Mouse (Mus musculus): ENCODE results near the gene Nfia. TPM values are rescaled to one million over a fixed set of nuclear protein-coding genes. Genes with fewer than 3 reads are reported as not detected.
A peak's percentile ranks its signal among the peaks of the same experiment; 100 is the strongest.

The Nfia gene
- polyA plus RNA-seq, 1 experiment from 2014 or later = 52.9 TPM

DNA sequence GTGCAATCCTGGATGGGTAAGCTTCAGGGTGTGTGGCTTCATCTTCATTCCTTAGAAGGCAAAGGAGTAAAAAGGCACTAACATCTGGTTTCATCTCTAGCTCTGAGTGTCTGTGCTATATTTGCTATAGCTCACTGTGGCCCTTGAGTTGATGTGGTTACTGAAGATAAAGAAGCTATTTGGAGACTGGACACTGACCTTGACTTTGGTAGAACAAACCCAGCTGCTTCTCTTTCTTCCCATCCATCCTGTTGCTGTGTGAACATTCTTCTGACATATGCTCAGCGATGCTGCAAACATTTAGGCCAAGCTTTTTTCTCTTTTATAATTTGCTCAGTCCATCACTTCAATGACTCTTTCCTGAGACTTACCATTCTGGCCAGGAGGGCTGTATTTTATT is 114.7 kb downstream of the Nfia start:
- Histone ChIP-seq H3K27ac (ENCODE audit: low read length) (no peak overlapping the region), H3K4me3 (ENCODE audit: low read length) (no peak overlapping the region), H3K27me3 (ENCODE audit: control insufficient read depth, insufficient read depth, low read depth, low read length) (no peaks in the 10 kb centered on the region), H3K4me2 (ENCODE audit: low read depth, low read length) (no peak overlapping the region), H3K36me3 (ENCODE audit: control insufficient read depth, insufficient read depth, low read length) (0 out of 2 replicates have a peak, but pooled peaks cover 2% of the 10 kb centered on the region), H3K9me3 (ENCODE audit: control insufficient read depth, low read length) (no peaks in the 10 kb centered on the region), H3K4me1 (replicated peaks; ENCODE audit: control insufficient read depth, insufficient read depth, low read length) (peaks cover 8% of the 10 kb centered on the region), H3K9ac (ENCODE audit: low read length) (no peak overlapping the region)
- no peak for ATAC-seq (ENCODE audit: low read depth)
- WGBS = 64% methylated on average over 1 of the region's 1 CpGs

DNA sequence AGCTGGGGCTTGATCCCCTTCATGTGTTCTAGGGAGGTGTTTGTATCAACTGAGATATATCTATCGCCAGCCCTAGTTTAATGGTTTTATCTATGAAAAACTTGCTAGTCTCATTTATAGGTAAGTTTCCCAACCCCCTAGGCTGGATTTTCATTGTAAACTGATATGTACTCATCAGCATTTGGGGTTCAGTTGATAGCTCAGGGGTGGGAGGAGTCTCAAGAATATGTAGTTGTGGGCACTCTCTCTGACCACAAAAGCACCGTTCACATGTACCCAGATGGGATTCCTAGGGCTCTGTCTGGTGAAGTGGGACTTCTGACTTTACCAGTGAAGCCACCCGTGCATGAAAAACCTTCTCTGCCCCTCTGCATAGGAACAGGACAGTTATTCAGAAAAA is 118.5 kb downstream of the Nfia start:
- no peak for ATAC-seq (ENCODE audit: low read depth)
- Histone ChIP-seq H3K4me3 (ENCODE audit: low read length) (no peak overlapping the region), H3K4me1 (replicated peaks; ENCODE audit: control insufficient read depth, insufficient read depth, low read length) (peaks cover 9% of the 10 kb centered on the region), H3K9ac (ENCODE audit: low read length) (no peak overlapping the region), H3K4me2 (ENCODE audit: low read depth, low read length) (no peak overlapping the region), H3K27ac (ENCODE audit: low read length) (no peak overlapping the region), H3K27me3 (ENCODE audit: control insufficient read depth, insufficient read depth, low read depth, low read length) (no peaks in the 10 kb centered on the region), H3K36me3 (ENCODE audit: control insufficient read depth, insufficient read depth, low read length) (peaks cover 5% of the 10 kb centered on the region; the same call in 1 of the 2 replicates), H3K9me3 (ENCODE audit: control insufficient read depth, low read length) (no peaks in the 10 kb centered on the region)
- WGBS = 75% methylated on average over 3 of the region's 3 CpGs

DNA sequence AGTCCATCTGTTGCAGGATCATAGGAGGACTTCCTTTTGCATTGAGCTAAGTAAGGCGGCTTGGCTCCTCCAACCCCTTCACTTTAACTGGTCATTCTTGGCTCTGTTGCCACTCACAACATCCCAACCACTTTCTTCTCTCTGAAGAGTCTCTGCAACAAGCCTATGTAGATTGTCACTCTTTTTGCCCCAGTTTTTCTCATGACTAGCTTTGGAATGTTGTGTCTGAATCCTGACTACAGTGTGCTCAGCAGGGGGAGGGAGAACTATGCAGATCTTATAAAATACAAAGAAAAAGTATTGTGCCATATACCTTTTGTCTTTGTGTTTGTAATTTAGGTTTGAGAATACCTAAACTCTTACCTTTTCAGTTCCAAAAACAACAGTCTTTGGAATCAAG is 119.1 kb downstream of the Nfia start:
- Histone ChIP-seq H3K4me3 (ENCODE audit: low read length) (no peak overlapping the region), H3K9ac (ENCODE audit: low read length) (no peak overlapping the region), H3K9me3 (ENCODE audit: control insufficient read depth, low read length) (no peaks in the 10 kb centered on the region), H3K36me3 (ENCODE audit: control insufficient read depth, insufficient read depth, low read length) (peaks cover 5% of the 10 kb centered on the region; the same call in 1 of the 2 replicates), H3K4me1 (replicated peaks; ENCODE audit: control insufficient read depth, insufficient read depth, low read length) (peaks cover 6% of the 10 kb centered on the region), H3K27ac (ENCODE audit: low read length) (no peak overlapping the region), H3K4me2 (ENCODE audit: low read depth, low read length) (no peak overlapping the region), H3K27me3 (ENCODE audit: control insufficient read depth, insufficient read depth, low read depth, low read length) (no peaks in the 10 kb centered on the region)
- WGBS = 81% methylated on average over 1 of the region's 1 CpGs
- no peak for ATAC-seq (ENCODE audit: low read depth)

DNA sequence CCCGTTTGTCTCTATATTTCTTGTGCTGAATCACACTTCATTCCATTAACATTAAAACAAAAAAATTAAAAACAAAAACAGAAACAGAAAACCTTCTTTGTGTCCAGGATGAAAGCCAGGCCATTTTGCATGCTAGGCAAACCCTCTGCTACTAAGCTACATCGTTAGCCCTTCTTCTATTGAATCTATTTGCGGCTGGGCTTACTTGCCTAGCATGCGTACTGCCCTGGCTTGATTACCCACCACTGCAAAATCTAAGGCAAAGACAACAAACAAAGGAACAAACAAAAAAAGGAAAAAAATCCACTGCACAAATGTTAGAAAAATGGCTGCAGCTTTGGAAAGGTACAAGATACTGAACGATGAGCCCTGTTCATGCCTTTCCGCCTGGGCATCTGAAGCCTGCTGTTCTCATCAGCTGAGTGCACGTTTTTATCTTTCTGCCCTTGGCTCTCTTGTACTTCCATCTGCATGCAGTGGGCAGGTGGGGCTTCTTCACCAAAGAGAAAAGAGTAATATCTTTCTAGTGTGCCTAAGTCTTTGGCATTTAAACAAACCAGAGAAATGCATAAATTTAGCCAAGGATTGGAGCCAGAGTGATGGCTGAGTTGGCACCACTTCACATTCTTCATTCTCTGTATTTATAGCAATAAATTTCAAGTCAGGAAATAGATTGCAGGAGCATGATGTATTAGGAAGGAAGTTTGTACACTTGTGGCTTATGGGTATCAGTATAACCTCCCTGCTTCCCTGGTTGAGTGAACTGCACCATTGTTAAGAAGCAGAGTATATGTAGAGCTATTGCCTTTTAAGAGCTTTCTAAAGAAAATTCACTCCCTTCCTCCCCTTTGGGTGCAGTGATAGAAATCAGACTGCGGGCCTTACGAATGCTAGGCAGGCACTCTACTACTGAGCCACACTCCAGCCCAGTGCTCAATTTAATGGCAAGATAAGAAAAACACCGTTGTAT is 121.7 kb downstream of the Nfia start:
- WGBS = 72% methylated on average over 10 of the region's 10 CpGs
- 0 out of 2 replicates have a peak, but pooled peaks have one; percentile 43 for ATAC-seq (ENCODE audit: low read depth)

DNA sequence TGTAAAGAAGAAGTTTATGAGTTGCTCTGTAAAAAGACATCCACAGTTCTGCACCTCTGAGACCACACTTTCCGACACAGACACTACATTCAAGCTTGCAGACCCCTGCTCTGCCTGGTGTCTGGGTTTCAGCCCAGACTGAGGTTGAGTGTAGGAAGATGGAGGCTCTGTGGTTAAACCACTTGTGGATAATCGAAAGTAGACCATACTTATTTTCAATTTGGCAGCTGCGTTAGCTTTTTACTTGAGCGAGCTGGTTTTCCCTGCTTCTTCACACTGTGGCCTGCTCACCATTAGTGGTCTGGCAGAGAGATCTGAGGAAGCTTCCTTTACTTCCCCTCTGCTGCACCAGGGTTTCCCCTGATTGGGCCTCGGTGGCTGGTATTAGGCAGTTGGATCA is 123.4 kb downstream of the Nfia start:
- H3K4me3 ChIP-seq (ENCODE audit: low read length) = no peak overlapping the region
- no peaks in the 10 kb centered on the region for H3K9me3 ChIP-seq (ENCODE audit: control insufficient read depth, low read length)
- no peak overlapping the region for H3K27ac ChIP-seq (ENCODE audit: low read length)
- peaks cover 6% of the 10 kb centered on the region for H3K4me1 ChIP-seq (replicated peaks; ENCODE audit: control insufficient read depth, insufficient read depth, low read length)
- H3K4me2 ChIP-seq (ENCODE audit: low read depth, low read length) = no peak overlapping the region
- ATAC-seq (ENCODE audit: low read depth) = no peak
- no peaks in the 10 kb centered on the region for H3K27me3 ChIP-seq (ENCODE audit: control insufficient read depth, insufficient read depth, low read depth, low read length)
- peaks cover 6% of the 10 kb centered on the region; the same call in 1 of the 2 replicates for H3K36me3 ChIP-seq (ENCODE audit: control insufficient read depth, insufficient read depth, low read length)
- 86% methylated on average over 5 of the region's 5 CpGs for WGBS
- H3K9ac ChIP-seq (ENCODE audit: low read length) = no peak overlapping the region

More for the DNA sequence above, 121.7 kb downstream of the Nfia start:
- no peaks in the 10 kb centered on the region for H3K27me3 ChIP-seq (ENCODE audit: control insufficient read depth, insufficient read depth, low read depth, low read length)
- peak overlapping the region; percentile 22; the same call in 1 of the 2 replicates for H3K27ac ChIP-seq (ENCODE audit: low read length)
- peaks cover 6% of the 10 kb centered on the region; the same call in 1 of the 2 replicates for H3K36me3 ChIP-seq (ENCODE audit: control insufficient read depth, insufficient read depth, low read length)
- peaks cover 6% of the 10 kb centered on the region for H3K4me1 ChIP-seq (replicated peaks; ENCODE audit: control insufficient read depth, insufficient read depth, low read length)
- no peak overlapping the region for H3K9ac ChIP-seq (ENCODE audit: low read length)
- H3K4me2 ChIP-seq (ENCODE audit: low read depth, low read length) = no peak overlapping the region
- H3K4me3 ChIP-seq (ENCODE audit: low read length) = no peak overlapping the region
- no peaks in the 10 kb centered on the region for H3K9me3 ChIP-seq (ENCODE audit: control insufficient read depth, low read length)

DNA sequence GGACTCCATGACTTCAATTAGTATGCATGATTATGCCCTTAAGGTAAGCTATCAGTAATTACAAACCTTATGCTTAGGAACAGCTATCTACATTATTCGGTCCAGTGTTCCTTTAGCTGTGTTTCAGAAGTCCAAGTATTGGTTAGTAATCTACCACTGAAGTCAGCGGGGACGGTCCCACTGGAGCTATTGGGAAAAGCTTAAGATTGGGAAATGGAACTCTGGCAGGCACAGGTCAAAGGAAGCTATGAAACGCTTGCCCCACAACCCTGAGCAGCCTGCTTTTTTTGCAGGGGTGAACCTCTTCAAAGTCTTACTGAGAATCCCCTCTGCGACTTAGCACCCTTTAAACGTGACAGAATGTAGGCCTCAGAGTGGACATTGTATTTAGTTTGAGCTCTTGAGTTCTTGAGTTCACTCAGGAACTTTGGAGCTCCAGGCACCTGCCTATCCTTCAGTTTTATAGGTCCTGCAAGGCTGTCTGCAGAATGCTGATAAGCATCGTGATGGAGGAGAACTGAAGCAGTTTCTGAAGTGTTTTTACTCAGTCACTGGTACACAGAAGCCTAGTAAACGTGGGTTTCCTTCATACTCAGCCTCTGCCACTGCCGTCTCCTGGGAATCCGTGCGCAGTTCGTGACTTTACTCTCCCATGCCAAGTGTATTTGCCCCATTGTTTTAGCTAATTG is 127.9 kb downstream of the Nfia start:
- H3K4me3 ChIP-seq (ENCODE audit: low read length) = no peak overlapping the region
- H3K4me2 ChIP-seq (ENCODE audit: low read depth, low read length) = no peak overlapping the region
- H3K27me3 ChIP-seq (ENCODE audit: control insufficient read depth, insufficient read depth, low read depth, low read length) = no peaks in the 10 kb centered on the region
- no peaks in the 10 kb centered on the region; the same call in 1 of the 2 replicates for H3K4me1 ChIP-seq (replicated peaks; ENCODE audit: control insufficient read depth, insufficient read depth, low read length)
- peak; percentile 83 for ATAC-seq (ENCODE audit: low read depth)
- H3K36me3 ChIP-seq (ENCODE audit: control insufficient read depth, insufficient read depth, low read length) = peaks cover 6% of the 10 kb centered on the region; the same call in 1 of the 2 replicates
- H3K27ac ChIP-seq (ENCODE audit: low read length) = peak overlapping the region; percentile 72
- WGBS = 58% methylated on average over 12 of the region's 12 CpGs
- H3K9ac ChIP-seq (ENCODE audit: low read length) = no peak overlapping the region
- no peaks in the 10 kb centered on the region for H3K9me3 ChIP-seq (ENCODE audit: control insufficient read depth, low read length)

DNA sequence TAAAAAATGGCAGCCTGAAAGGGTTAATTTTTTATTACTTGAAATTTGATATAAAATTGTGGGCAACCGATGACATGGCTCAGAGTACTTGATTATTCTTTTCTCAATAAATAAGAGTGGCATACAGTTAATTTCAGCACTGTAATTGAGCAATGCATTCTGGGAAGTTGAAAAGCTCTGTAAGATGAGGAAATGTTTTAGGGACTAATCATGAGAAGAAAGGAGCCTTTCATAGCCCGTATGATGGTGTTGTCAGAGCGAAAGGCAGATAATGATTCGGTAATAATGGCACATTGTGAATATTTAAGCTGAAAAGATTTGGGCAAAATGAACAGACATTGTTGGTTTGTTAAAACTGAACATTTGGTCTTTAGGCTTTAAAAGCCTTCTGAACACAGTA is 133.3 kb downstream of the Nfia start:
- Histone ChIP-seq H3K36me3 (ENCODE audit: control insufficient read depth, insufficient read depth, low read length) (no peaks in the 10 kb centered on the region), H3K9ac (ENCODE audit: low read length) (no peak overlapping the region), H3K27me3 (ENCODE audit: control insufficient read depth, insufficient read depth, low read depth, low read length) (no peaks in the 10 kb centered on the region), H3K27ac (ENCODE audit: low read length) (no peak overlapping the region), H3K4me3 (ENCODE audit: low read length) (no peak overlapping the region), H3K9me3 (ENCODE audit: control insufficient read depth, low read length) (no peaks in the 10 kb centered on the region), H3K4me1 (replicated peaks; ENCODE audit: control insufficient read depth, insufficient read depth, low read length) (peaks cover 17% of the 10 kb centered on the region), H3K4me2 (ENCODE audit: low read depth, low read length) (no peak overlapping the region)
- ATAC-seq (ENCODE audit: low read depth) = no peak
- WGBS = 60% methylated on average over 4 of the region's 4 CpGs

DNA sequence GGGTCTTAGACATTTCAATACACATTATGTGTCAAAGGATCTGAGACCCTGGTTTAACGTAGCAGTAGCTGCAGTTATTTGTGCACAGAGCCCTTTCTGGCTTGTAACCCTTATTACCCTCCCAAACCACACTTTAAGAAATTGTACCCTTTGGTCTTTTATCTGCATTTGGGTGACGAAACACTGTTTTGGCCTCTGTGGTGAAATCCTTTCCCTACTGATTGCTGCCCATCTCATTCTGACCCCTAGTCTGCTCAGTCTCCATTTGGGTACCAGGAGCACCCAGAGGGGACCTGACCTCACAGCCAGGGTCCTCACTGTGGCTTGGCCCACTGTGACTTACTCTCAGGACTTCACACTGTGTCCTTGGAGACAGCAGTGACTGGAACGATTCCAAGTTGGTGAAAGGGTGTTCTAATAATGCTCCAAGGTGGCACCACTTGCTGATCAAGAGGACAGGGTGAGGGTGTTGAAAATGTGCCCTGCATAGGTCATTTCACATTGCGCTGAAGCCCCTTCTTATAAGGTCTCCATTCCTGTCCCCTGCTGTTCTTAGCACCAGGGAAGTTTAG is 136.1 kb downstream of the Nfia start:
- WGBS = 80% methylated on average over 4 of the region's 4 CpGs
- Histone ChIP-seq H3K4me3 (ENCODE audit: low read length) (no peak overlapping the region), H3K4me2 (ENCODE audit: low read depth, low read length) (no peak overlapping the region), H3K9ac (ENCODE audit: low read length) (no peak overlapping the region), H3K9me3 (ENCODE audit: control insufficient read depth, low read length) (no peaks in the 10 kb centered on the region), H3K27ac (ENCODE audit: low read length) (no peak overlapping the region), H3K36me3 (ENCODE audit: control insufficient read depth, insufficient read depth, low read length) (no peaks in the 10 kb centered on the region), H3K27me3 (ENCODE audit: control insufficient read depth, insufficient read depth, low read depth, low read length) (no peaks in the 10 kb centered on the region), H3K4me1 (replicated peaks; ENCODE audit: control insufficient read depth, insufficient read depth, low read length) (peaks cover 19% of the 10 kb centered on the region)
- no peak for ATAC-seq (ENCODE audit: low read depth)
